Mouse (Mus musculus) central nervous system, embryonic 14 days (tissue): Measurements from ENCODE around the gene Gm8212. TPM values are rescaled to one million over a fixed set of nuclear protein-coding genes. Genes with fewer than 3 reads are reported as not detected.

Source experiments
- polyA plus RNA-seq: library from polyadenylated mRNA; depleted of rRNA; stranded (reverse); fragments of >200 nt; gene quantifications from 2 replicates; pipeline ENCODE4 v1.2.3, GENCODE M21; 2012; rRNA removed

The Gm8212 gene
- not detected in 2 replicates for polyA plus RNA-seq

GRCm38 (mm10) chr14:44197361-44197760, at the start of gene Gm8212:
Gene Gm8212, plus strand, starts transcription at chr14:44197661.

GRCm38 (mm10) chr14:44213154-44213553, 15.7 kb downstream of the Gm8212 start, which contains the start of gene 4930503E14Rik:
Gene 4930503E14Rik, minus strand, starts transcription at chr14:44213254.

Other genes with a start within 250 kb of the Gm8212 start
- gene Ang5, start 240.6 kb upstream of the Gm8212 start, polyA plus RNA-seq, result not detected in 2 replicates
- gene Ang6, start 195.4 kb upstream of the Gm8212 start, polyA plus RNA-seq, result not detected in 2 replicates
- gene Ear2, start 95.0 kb upstream of the Gm8212 start, polyA plus RNA-seq, result 0.34 and 0.48 TPM in 2 replicates
- not detected in 2 replicates for gene Gm3327, start 73.8 kb upstream of the Gm8212 start, polyA plus RNA-seq
- gene 4930503E14Rik, start 15.6 kb downstream of the Gm8212 start, polyA plus RNA-seq, result not detected in 2 replicates
- gene Gm8220, start 87.9 kb downstream of the Gm8212 start, polyA plus RNA-seq, result not detected in 2 replicates
- gene Gm5930, start 140.9 kb downstream of the Gm8212 start, polyA plus RNA-seq, result not detected in 2 replicates
- 0.06 TPM in 2 replicates for gene Gm8229, start 167.7 kb downstream of the Gm8212 start, polyA plus RNA-seq
- not detected in 2 replicates for gene Gm3371, start 213.0 kb downstream of the Gm8212 start, polyA plus RNA-seq
- not detected in 2 replicates for gene Gm8232, start 236.0 kb downstream of the Gm8212 start, polyA plus RNA-seq